Mouse (Mus musculus): Measurements from ENCODE around the gene Gch1. TPM values are rescaled to one million over a fixed set of nuclear protein-coding genes. Genes with fewer than 3 reads are reported as not detected.

Gene Gch1
- total and polyA plus RNA-seq, 2 experiments = 133 to 200 TPM

GRCm38 (mm10) chr14:47189635-47189955 lies 382 bp upstream of the Gch1 start:
- Histone ChIP-seq H3K4me3 (ENCODE audit: insufficient read depth, low read depth, low read length) (peak overlapping the region; percentile 96), H3K4me1 (ENCODE audit: control insufficient read depth, insufficient read depth, low read length) (peaks cover 22% of the 10 kb centered on the region), H3K27ac (replicated peaks; ENCODE audit: insufficient read depth, low read depth, low read length) (peak overlapping the region; percentile 99), H3K36me3 (ENCODE audit: control insufficient read depth, insufficient read depth, low read length) (no peaks in the 10 kb centered on the region), H3K9ac (ENCODE audit: low read depth, low read length) (peak overlapping the region; percentile 32), H3K79me2 (ENCODE audit: control insufficient read depth, insufficient read depth, low read length) (peaks cover 22% of the 10 kb centered on the region), H3K27me3 (ENCODE audit: control insufficient read depth, insufficient read depth, low read length) (no peaks in the 10 kb centered on the region)
- no peak for DNase-seq (ENCODE audit: extremely low read depth, low read depth, low spot score)
- WGBS = 4% methylated on average over 8 of the region's 8 CpGs
- TF ChIP-seq CTCF (IDR thresholded peaks at IDR 0.05; ENCODE audit: low read depth, low read length) (no peak), POLR2A (IDR thresholded peaks at IDR 0.05; ENCODE audit: extremely low read depth, insufficient read depth, low read length) (no peak)

DNA sequence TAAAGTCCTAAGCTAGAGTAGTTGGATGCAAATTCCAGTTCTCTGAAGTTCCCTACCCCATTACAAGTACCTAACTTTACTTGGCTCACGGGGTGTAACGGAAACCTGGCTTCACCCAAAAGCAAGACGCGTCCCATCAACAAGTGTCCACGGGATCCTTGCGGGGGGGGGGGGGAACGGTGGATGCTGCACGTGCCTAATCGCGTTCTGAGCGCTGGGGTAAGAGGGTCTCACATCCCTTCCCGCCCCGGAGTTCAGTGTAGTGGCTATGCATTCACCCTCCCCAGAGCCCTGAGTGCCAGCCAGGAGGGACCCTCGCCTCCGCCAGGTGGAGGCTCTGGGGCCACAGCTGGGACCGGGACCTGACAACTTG lies 752 bp downstream of the Gch1 start:
- TF ChIP-seq CTCF (IDR thresholded peaks at IDR 0.05; ENCODE audit: low read depth, low read length) = no peak; the same call in 1 of the 2 replicates
- TF ChIP-seq POLR2A (IDR thresholded peaks at IDR 0.05; ENCODE audit: extremely low read depth, insufficient read depth, low read length) = no peak
- WGBS = under 1% methylated on average over 16 of the region's 16 CpGs
- peaks cover 23% of the 10 kb centered on the region for H3K4me1 ChIP-seq (ENCODE audit: control insufficient read depth, insufficient read depth, low read length)
- peak overlapping the region; percentile 97 for H3K27ac ChIP-seq (replicated peaks; ENCODE audit: insufficient read depth, low read depth, low read length)
- peak overlapping the region; percentile 96 for H3K4me3 ChIP-seq (ENCODE audit: insufficient read depth, low read depth, low read length)
- DNase-seq (ENCODE audit: extremely low read depth, low read depth, low spot score) = no peak
- H3K9ac ChIP-seq (ENCODE audit: low read depth, low read length) = peak overlapping the region; percentile 98
- H3K79me2 ChIP-seq (ENCODE audit: control insufficient read depth, insufficient read depth, low read length) = peaks cover 28% of the 10 kb centered on the region
- peaks cover 9% of the 10 kb centered on the region for H3K36me3 ChIP-seq (ENCODE audit: control insufficient read depth, insufficient read depth, low read length)
- H3K27me3 ChIP-seq (ENCODE audit: control insufficient read depth, insufficient read depth, low read length) = no peaks in the 10 kb centered on the region

- H3K36me3 ChIP-seq (ENCODE audit: control insufficient read depth, insufficient read depth, low read length) = peaks cover 11% of the 10 kb centered on the region
- TF ChIP-seq POLR2A (IDR thresholded peaks at IDR 0.05; ENCODE audit: extremely low read depth, insufficient read depth, low read length) = no peak
- no peak for TF ChIP-seq CTCF (IDR thresholded peaks at IDR 0.05; ENCODE audit: low read depth, low read length)
- H3K4me3 ChIP-seq (ENCODE audit: insufficient read depth, low read depth, low read length) = peak overlapping the region; percentile 96
- peaks cover 33% of the 10 kb centered on the region for H3K79me2 ChIP-seq (ENCODE audit: control insufficient read depth, insufficient read depth, low read length)
- peaks cover 24% of the 10 kb centered on the region for H3K4me1 ChIP-seq (ENCODE audit: control insufficient read depth, insufficient read depth, low read length)
- H3K27ac ChIP-seq (replicated peaks; ENCODE audit: insufficient read depth, low read depth, low read length) = peak overlapping the region; percentile 97
- peak overlapping the region; percentile 98 for H3K9ac ChIP-seq (ENCODE audit: low read depth, low read length)
- peak; percentile 77 for DNase-seq (ENCODE audit: extremely low read depth, low read depth, low spot score)
- 9% methylated on average over 12 of the region's 12 CpGs for WGBS
- H3K27me3 ChIP-seq (ENCODE audit: control insufficient read depth, insufficient read depth, low read length) = no peaks in the 10 kb centered on the region
Observed at GRCm38 (mm10) chr14:47187666-47188360, 1.4 kb downstream of the Gch1 start.

DNA sequence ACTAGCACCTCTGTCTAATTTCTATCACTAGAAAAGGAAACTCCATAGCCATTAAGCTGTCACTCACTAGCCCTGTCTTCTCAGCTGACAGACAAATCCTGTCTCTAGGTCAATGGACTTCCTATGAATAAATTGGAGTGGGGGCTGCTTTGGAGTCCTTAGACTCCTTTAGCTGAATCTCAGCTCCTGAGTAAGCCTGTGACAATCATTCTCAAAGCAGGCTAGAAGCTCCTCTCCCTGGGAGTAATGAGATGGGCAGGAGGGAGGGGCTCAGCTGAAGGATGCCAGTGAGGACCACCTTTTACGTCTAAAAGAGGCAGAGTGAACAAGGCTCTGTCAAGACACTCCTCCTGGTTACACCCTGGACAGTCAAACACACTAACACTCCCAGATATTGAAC lies 2.0 kb downstream of the Gch1 start:
- TF ChIP-seq POLR2A (IDR thresholded peaks at IDR 0.05; ENCODE audit: extremely low read depth, insufficient read depth, low read length) (no peak), CTCF (IDR thresholded peaks at IDR 0.05; ENCODE audit: low read depth, low read length) (no peak)
- Histone ChIP-seq H3K79me2 (ENCODE audit: control insufficient read depth, insufficient read depth, low read length) (peaks cover 38% of the 10 kb centered on the region), H3K4me3 (ENCODE audit: insufficient read depth, low read depth, low read length) (peak overlapping the region; percentile 96), H3K27me3 (ENCODE audit: control insufficient read depth, insufficient read depth, low read length) (no peaks in the 10 kb centered on the region), H3K27ac (replicated peaks; ENCODE audit: insufficient read depth, low read depth, low read length) (0 out of 2 replicates have a peak overlapping the region, but pooled peaks have one; percentile 4), H3K36me3 (ENCODE audit: control insufficient read depth, insufficient read depth, low read length) (peaks cover 15% of the 10 kb centered on the region), H3K4me1 (ENCODE audit: control insufficient read depth, insufficient read depth, low read length) (peaks cover 26% of the 10 kb centered on the region), H3K9ac (ENCODE audit: low read depth, low read length) (peak overlapping the region; percentile 16; the same call in 1 of the 2 replicates)
- DNase-seq (ENCODE audit: extremely low read depth, low read depth, low spot score) = no peak
- 23% methylated on average over 1 of the region's 1 CpGs for WGBS

DNA sequence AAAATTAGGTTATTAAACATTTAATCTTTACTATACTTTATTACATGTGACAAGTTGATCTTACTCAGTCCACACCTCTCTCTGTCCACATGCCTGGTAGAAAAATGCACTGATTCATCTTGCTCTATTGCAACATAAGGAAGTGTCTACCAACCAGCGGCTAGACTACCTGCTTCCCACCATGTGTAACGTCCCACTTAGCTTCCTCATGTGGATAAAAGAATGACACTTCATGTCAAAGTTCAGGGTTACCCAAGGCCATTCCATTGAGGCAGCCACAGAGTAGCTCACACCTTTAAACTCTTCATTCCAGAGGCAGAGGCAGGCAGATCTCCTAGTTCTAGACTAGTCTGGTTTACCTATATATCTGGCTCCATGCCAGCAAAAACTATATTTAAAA lies 2.7 kb downstream of the Gch1 start:
- peak; percentile 64 for DNase-seq (ENCODE audit: extremely low read depth, low read depth, low spot score)
- TF ChIP-seq POLR2A (IDR thresholded peaks at IDR 0.05; ENCODE audit: extremely low read depth, insufficient read depth, low read length) (no peak), CTCF (IDR thresholded peaks at IDR 0.05; ENCODE audit: low read depth, low read length) (no peak)
- Histone ChIP-seq H3K27me3 (ENCODE audit: control insufficient read depth, insufficient read depth, low read length) (no peaks in the 10 kb centered on the region), H3K79me2 (ENCODE audit: control insufficient read depth, insufficient read depth, low read length) (peaks cover 44% of the 10 kb centered on the region), H3K9ac (ENCODE audit: low read depth, low read length) (no peak overlapping the region), H3K4me1 (ENCODE audit: control insufficient read depth, insufficient read depth, low read length) (peaks cover 31% of the 10 kb centered on the region), H3K36me3 (ENCODE audit: control insufficient read depth, insufficient read depth, low read length) (peaks cover 15% of the 10 kb centered on the region), H3K4me3 (ENCODE audit: insufficient read depth, low read depth, low read length) (peak overlapping the region; percentile 9; the same call in 1 of the 2 replicates), H3K27ac (replicated peaks; ENCODE audit: insufficient read depth, low read depth, low read length) (no peak overlapping the region)
- WGBS = 14% methylated on average over 2 of the region's 2 CpGs

Data from liver, adult 2 months (tissue).